Mouse (Mus musculus) lung, adult 2 months (tissue): ENCODE measurements around the gene Cpeb4.

Experiments
- CTCF ChIP-seq: fragments of 200-500 bp; IDR thresholded peaks from 2 replicates; pipeline ENCODE4 v1.5.1; 2011; ENCODE audit warnings: mild to moderate bottlenecking, low read length, control low read depth; ENCODE audit not compliant: insufficient read depth
- POLR2A ChIP-seq: fragments of 200-500 bp; IDR thresholded peaks from 2 replicates; pipeline ENCODE4 v1.6.1; 2011; ENCODE audit warnings: low read depth, mild to moderate bottlenecking, control low read depth, low read length, borderline replicate concordance; ENCODE audit errors: extremely low read depth

GRCm38 (mm10) chr11:31837753-31838152, 34.3 kb upstream of the Cpeb4 start:
- TF ChIP-seq CTCF (no peak), POLR2A (no peak)
